ENCODE assay signal across 17 mouse cellular contexts in the genomic region with DNA sequence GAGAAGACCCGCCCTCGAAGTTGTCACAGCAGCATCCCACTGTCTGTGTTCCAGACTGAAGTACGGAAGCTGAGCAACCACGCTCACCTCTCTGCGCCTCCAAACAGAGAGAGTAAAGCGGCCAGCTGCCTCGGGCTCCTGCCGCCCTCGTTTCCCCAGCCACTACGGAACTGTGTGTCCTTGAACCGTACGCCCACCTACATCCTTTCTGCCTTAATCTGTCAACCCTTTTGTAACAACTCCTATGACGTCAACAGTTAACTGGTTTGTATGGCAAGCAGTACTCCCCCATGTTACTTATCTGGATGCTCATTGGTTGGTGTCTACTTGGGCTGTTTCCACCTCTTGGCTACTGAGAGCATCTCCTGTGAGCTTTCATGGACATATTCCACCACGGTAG.
"Had no signal": no experiment of that assay in that cellular context is flagged by ENCODE, and none has a peak within 500 bp of the region (broad histone marks: within the 10 kb centered on the region; RNA-seq: fewer than 3 reads in every experiment).

No protein-coding gene starts in this region.

- H3K9ac ChIP-seq: limb, embryonic 13.5 days; liver, embryonic 13.5 days; midbrain, embryonic 12.5 days; neural tube, embryonic 15.5 days had no signal

- H3K27me3 ChIP-seq: limb, embryonic 13.5 days; liver, embryonic 13.5 days; midbrain, embryonic 12.5 days; neural tube, embryonic 15.5 days had no signal

- H3K4me3 ChIP-seq: layer of hippocampus, adult 2 months; limb, embryonic 13.5 days; liver, embryonic 13.5 days; midbrain, embryonic 12.5 days; neural tube, embryonic 15.5 days had no signal

- H3K36me3 ChIP-seq: midbrain, embryonic 12.5 days; neural tube, embryonic 15.5 days had no signal

- H3K4me2 ChIP-seq: limb, embryonic 13.5 days; liver, embryonic 13.5 days; midbrain, embryonic 12.5 days; neural tube, embryonic 15.5 days had no signal

- ATAC-seq: midbrain, embryonic 16.5 days had no signal

- H3K9me3 ChIP-seq: limb, embryonic 13.5 days; liver, embryonic 13.5 days; midbrain, embryonic 12.5 days; neural tube, embryonic 15.5 days had no signal

- DNase-seq: kidney, adult 11 months; kidney, adult 9 months; kidney, postnatal 10 days; kidney, postnatal 4 days; left cerebral cortex, postnatal 4 days; liver, embryonic 13.5 days; lung, adult 18-20 months; right cerebral cortex, adult 18-20 months; right cerebral cortex, postnatal 25 days; thymus, adult 2 months; thymus, postnatal 25 days had no signal

- H3K27ac ChIP-seq: layer of hippocampus, adult 2 months; limb, embryonic 13.5 days; liver, embryonic 13.5 days; midbrain, embryonic 12.5 days; neural tube, embryonic 15.5 days; stomach, postnatal 0 days had no signal
